ENCODE assay signal across 10 mouse cellular contexts in the genomic region with DNA sequence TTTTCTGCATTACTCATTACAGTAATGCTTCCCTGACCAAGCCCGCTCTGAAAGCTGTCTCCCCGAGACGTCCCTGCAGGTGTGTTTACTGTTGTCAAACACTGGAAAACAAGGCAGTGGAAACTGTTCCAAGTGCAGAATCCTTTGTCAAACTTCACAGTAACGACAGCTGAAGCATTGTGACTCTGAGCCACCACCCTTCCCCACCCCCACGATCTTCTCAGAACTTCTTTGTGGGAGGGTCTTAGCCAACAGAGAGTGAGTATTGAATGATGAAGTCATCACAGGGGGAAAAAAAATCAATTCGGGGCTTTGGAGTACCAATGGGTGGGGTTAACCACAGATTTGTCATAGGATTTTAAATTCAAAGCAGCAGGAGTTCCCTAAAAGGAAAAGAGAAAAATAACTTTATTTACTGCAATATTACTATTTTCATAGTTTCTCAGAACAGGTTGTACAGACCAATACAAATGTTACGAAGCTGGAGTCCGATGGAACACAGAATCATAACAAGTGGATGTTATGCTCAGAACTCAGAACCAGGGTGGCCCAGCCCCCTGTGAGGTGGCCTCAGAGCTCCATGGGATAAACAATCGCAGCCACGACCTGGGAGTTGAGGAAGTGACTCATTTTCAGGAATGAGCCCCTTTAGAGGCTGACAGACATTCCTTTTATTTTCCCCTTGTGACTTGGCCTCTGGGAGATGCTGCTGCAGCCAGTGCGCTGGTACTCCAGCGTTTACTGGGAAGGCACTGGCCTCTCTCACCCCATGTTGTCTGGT.
DNase-seq lines count a peak whose midpoint lies in the region; ATAC-seq and TF ChIP-seq lines count a peak whose summit lies in the region.
"Had no signal": no experiment of that assay in that cellular context is flagged by ENCODE, and none has a peak within 500 bp of the region (broad histone marks: within the 10 kb centered on the region; RNA-seq: fewer than 3 reads in every experiment).

No protein-coding gene starts in this region.

- no peak overlapping the region for H3K4me3 ChIP-seq in kidney, adult 2 months (ENCODE audit: insufficient read depth, low read depth, low read length)
- no peak overlapping the region for H3K4me3 ChIP-seq in kidney, embryonic 15.5 days (replicated peaks)
- H3K4me3 ChIP-seq in embryonic fibroblast, embryonic 13.5 days (ENCODE audit: insufficient read depth, low read length), result no peak overlapping the region
- H3K4me3 ChIP-seq in thymus, adult 2 months (ENCODE audit: control insufficient read depth, insufficient read depth, low read length), result no peak overlapping the region
- H3K4me3 ChIP-seq: limb, embryonic 13.5 days; stomach, embryonic 15.5 days had no signal

- no peak for TF ChIP-seq CTCF in kidney, adult 2 months (conservative IDR thresholded peaks at IDR 0.05; ENCODE audit: insufficient read depth, insufficient read length, low read depth, low read length)
- TF ChIP-seq CTCF in embryonic fibroblast, embryonic 13.5 days (IDR thresholded peaks at IDR 0.05; ENCODE audit: borderline replicate concordance, insufficient read depth, low read length), result no peak
- no peak for TF ChIP-seq CTCF in thymus, adult 2 months (IDR thresholded peaks at IDR 0.05; ENCODE audit: borderline replicate concordance, control insufficient read depth, extremely low read depth, insufficient read depth, low read length, poor library complexity)

- ATAC-seq in kidney, embryonic 15.5 days (replicated peaks; ENCODE audit: low FRiP score), result no peak

- no peaks in the 10 kb centered on the region for H3K9me3 ChIP-seq in kidney, embryonic 15.5 days (replicated peaks)
- H3K9me3 ChIP-seq: limb, embryonic 13.5 days; stomach, embryonic 15.5 days had no signal

- WGBS in kidney, adult 2 months, result 48% methylated on average over 12 of the region's 12 CpGs
- WGBS in kidney, embryonic 15.5 days, result 58% methylated on average over 12 of the region's 12 CpGs
- WGBS in thymus, adult 2 months, result 48% methylated on average over 12 of the region's 12 CpGs

- peak overlapping the region; percentile 77 for H3K27ac ChIP-seq in kidney, adult 2 months (ENCODE audit: insufficient read depth, low read depth, low read length)
- H3K27ac ChIP-seq in kidney, embryonic 15.5 days, result no peak overlapping the region
- H3K27ac ChIP-seq in embryonic fibroblast, embryonic 13.5 days (ENCODE audit: insufficient read depth, low read length), result peak overlapping the region; percentile 71
- no peak overlapping the region for H3K27ac ChIP-seq in thymus, adult 2 months (ENCODE audit: control insufficient read depth, insufficient read depth, low read length)
- H3K27ac ChIP-seq: limb, embryonic 13.5 days; stomach, embryonic 15.5 days had no signal

- no peak overlapping the region for H3K9ac ChIP-seq in kidney, embryonic 15.5 days
- H3K9ac ChIP-seq: limb, embryonic 13.5 days; stomach, embryonic 15.5 days had no signal

- TF ChIP-seq POLR2A in kidney, adult 2 months (IDR thresholded peaks at IDR 0.05; ENCODE audit: low read depth, low read length), result no peak
- TF ChIP-seq POLR2A in embryonic fibroblast, embryonic 13.5 days (IDR thresholded peaks at IDR 0.05; ENCODE audit: low read depth, low read length), result no peak; the same call in 1 of the 2 replicates
- no peak for TF ChIP-seq POLR2A in thymus, adult 2 months (IDR thresholded peaks at IDR 0.05; ENCODE audit: control insufficient read depth, extremely low read depth, insufficient read depth, low read length, poor library complexity)

- intact Hi-C loops in heart, postnatal 36 days (cut with DNase I), result no loop called here

- H3K36me3 ChIP-seq in kidney, adult 2 months (ENCODE audit: control insufficient read depth, insufficient read depth, low read length), result no peaks in the 10 kb centered on the region
- no peaks in the 10 kb centered on the region for H3K36me3 ChIP-seq in kidney, embryonic 15.5 days
- no peaks in the 10 kb centered on the region for H3K36me3 ChIP-seq in thymus, adult 2 months (ENCODE audit: control insufficient read depth, insufficient read depth, low read length)
- H3K36me3 ChIP-seq: limb, embryonic 13.5 days; stomach, embryonic 15.5 days had no signal

- no peaks in the 10 kb centered on the region for H3K27me3 ChIP-seq in kidney, adult 2 months (replicated peaks; ENCODE audit: control insufficient read depth, insufficient read depth, low read length)
- H3K27me3 ChIP-seq in kidney, embryonic 15.5 days, result no peaks in the 10 kb centered on the region
- H3K27me3 ChIP-seq in thymus, adult 2 months (ENCODE audit: control insufficient read depth, insufficient read depth, low read length), result no peaks in the 10 kb centered on the region
- H3K27me3 ChIP-seq: limb, embryonic 13.5 days; stomach, embryonic 15.5 days had no signal

- DNase-seq in kidney, adult 2 months, result peak; percentile 48
- DNase-seq in heart, postnatal 36 days, result peak; percentile 46 to 56
- DNase-seq in lung, postnatal 25 days (ENCODE audit: low spot score), result peak; percentile 56
- DNase-seq in thymus, adult 2 months, result no peak
- no peak for DNase-seq in layer of hippocampus, adult 9-10 months (ENCODE audit: low spot score)
- no peak for DNase-seq in layer of hippocampus, postnatal 36 days

- H3K4me2 ChIP-seq in kidney, embryonic 15.5 days, result no peak overlapping the region
- H3K4me2 ChIP-seq: limb, embryonic 13.5 days; stomach, embryonic 15.5 days had no signal

- H3K4me1 ChIP-seq in kidney, adult 2 months (ENCODE audit: control insufficient read depth, insufficient read depth, low read length), result peaks cover 8% of the 10 kb centered on the region; the same call in 1 of the 2 replicates
- H3K4me1 ChIP-seq in kidney, embryonic 15.5 days, result peaks cover 6% of the 10 kb centered on the region; the same call in 1 of the 2 replicates
- peaks cover 9% of the 10 kb centered on the region for H3K4me1 ChIP-seq in embryonic fibroblast, embryonic 13.5 days (ENCODE audit: control insufficient read depth, insufficient read depth, low read length)
- no peaks in the 10 kb centered on the region for H3K4me1 ChIP-seq in thymus, adult 2 months (replicated peaks; ENCODE audit: control insufficient read depth, insufficient read depth, low read length)

Comparison
In these comparisons a context has a peak if more than half of its experiments do, and no peak if none do; other contexts are left out.
1. H3K27ac ChIP-seq: peak in kidney, adult 2 months (single experiment) and embryonic fibroblast, embryonic 13.5 days (single experiment); none in kidney, embryonic 15.5 days (single experiment) and thymus, adult 2 months (single experiment).
2. DNase-seq: peak in kidney, adult 2 months (single experiment), heart, postnatal 36 days (2 of 2) and lung, postnatal 25 days (single experiment); none in thymus, adult 2 months (single experiment), layer of hippocampus, adult 9-10 months (single experiment) and layer of hippocampus, postnatal 36 days (0 of 2).